Mouse (Mus musculus): Measurements from ENCODE around the gene 1190002N15Rik. TPM values are rescaled to one million over a fixed set of nuclear protein-coding genes. Genes with fewer than 3 reads are reported as not detected.

Gene 1190002N15Rik
- polyA plus RNA-seq, 1 experiment = 21.7 TPM

DNA sequence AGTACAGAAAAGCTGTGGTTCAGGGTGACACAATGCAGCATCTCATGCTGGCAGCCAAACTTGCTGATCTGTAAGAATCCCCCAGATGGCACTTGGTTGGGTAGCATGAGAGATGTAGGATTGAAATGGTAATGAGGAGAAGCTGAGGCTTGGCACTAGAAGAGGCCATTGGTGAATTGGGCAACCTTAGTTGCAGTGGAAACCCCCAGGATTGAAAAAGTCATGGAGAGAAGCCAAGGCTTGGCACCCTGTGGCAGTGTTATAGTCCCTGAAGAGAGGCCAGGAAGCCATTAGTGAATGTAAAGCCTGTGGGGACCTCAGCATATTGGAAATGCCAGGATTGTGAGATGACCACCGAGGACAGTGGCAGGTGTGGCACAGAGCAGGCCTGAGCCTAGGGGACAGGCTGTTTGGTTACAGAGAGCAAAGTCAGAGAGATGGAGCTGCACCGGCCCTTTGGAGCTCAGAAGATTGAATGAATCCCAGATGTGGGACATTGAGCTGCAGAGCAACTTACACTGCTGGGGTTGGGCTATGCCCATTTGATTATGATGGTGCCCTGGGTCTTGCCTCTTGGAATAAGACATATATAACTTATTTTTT, 12.7 kb upstream of the 1190002N15Rik start:
- TF ChIP-seq CTCF (IDR thresholded peaks at IDR 0.05; ENCODE audit: low read depth, low read length) (no peak), POLR2A (IDR thresholded peaks at IDR 0.05; ENCODE audit: borderline replicate concordance, low read depth, low read length) (no peak)
- Histone ChIP-seq H3K4me1 (ENCODE audit: control insufficient read depth, insufficient read depth, low read length) (no peaks in the 10 kb centered on the region), H3K4me3 (ENCODE audit: insufficient read depth, low read length) (no peak overlapping the region), H3K27ac (ENCODE audit: insufficient read depth, low read depth, low read length) (no peak overlapping the region)

DNA sequence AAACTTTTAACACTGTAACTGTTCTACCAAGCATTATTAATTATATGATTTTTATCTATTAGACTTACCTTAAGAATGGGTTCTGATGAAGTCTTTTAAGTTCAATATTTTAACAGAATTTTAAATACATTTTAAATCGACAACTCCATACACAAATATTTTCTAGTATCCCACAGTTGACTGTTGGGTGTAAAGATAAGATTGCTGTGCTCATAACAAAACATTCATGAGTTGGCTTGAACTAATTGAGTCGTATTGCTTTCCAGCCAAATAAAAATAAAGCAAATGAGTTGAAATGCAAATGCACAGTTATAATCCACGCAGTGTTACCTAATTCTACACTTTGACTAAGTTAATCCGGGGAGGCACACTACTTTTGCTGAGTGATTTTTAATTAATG, 6.0 kb upstream of the 1190002N15Rik start:
- H3K4me3 ChIP-seq (ENCODE audit: insufficient read depth, low read length) = no peak overlapping the region
- H3K4me1 ChIP-seq (ENCODE audit: control insufficient read depth, insufficient read depth, low read length) = peaks cover 9% of the 10 kb centered on the region
- no peak overlapping the region for H3K27ac ChIP-seq (ENCODE audit: insufficient read depth, low read depth, low read length)
- TF ChIP-seq CTCF (IDR thresholded peaks at IDR 0.05; ENCODE audit: low read depth, low read length) (no peak), POLR2A (IDR thresholded peaks at IDR 0.05; ENCODE audit: borderline replicate concordance, low read depth, low read length) (no peak)

DNA sequence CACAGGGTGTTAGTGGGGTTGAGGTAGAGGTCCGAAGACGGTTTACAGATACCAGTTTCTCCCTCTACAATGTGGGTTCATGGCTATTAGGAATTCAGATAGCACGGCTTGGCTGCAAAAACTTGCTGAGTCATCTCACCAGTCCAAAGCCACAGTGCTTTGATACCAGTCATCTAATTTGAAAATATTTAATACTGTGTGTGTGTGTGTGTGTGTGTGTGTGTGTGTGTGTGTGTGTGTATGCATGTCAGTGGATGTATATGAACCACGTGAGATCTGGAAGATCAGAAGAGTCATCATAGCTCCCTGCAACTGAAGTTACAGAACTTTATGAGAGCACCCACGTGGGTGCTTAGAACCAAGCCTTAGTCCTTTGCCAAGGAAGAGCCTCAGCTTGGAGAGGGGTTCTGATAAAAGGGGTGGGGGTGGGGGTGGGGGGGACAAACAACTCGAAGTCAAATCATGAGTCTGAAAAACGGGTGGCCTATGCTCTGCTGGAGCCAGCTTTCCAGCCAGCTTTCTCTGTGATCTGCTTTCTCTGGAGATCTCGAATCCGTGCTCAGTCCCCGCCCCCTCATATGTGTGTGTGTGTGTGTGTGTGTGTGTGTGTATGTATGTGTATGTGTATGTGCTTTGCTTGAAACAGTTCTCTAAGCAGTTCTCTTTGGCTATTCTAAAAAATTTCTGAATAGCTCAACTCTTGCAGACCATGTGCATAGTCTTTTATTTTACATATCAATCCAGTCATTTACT, 2.6 kb upstream of the 1190002N15Rik start:
- Histone ChIP-seq H3K4me3 (ENCODE audit: insufficient read depth, low read length) (no peak overlapping the region), H3K27ac (ENCODE audit: insufficient read depth, low read depth, low read length) (no peak overlapping the region), H3K4me1 (ENCODE audit: control insufficient read depth, insufficient read depth, low read length) (peaks cover 9% of the 10 kb centered on the region)
- TF ChIP-seq POLR2A (IDR thresholded peaks at IDR 0.05; ENCODE audit: borderline replicate concordance, low read depth, low read length) (no peak), CTCF (IDR thresholded peaks at IDR 0.05; ENCODE audit: low read depth, low read length) (no peak)

DNA sequence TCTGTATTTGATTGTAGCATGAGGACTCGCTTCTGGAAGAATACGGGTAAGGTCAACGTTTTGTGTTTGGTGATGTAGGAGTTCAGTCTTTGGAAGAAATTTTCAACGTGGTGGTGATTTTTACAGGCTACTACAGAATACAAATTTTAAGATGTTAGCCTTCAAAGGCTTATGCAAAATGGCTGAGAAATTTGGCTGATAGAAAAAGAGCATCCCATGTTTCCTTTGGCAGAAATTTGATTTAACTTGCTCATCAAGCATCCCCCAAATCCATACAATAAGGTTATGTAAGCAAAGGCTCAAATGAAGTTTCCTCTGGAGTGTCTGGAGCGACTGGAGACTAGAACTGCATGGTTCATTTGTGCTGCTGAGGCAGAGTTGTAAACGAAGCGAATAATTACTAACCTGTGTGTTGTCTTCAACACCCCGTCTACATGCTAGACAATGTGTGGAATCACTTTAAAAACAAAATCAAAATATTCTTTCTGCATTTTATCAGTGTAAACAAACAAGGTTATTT, 1.5 kb upstream of the 1190002N15Rik start:
- peak overlapping the region; percentile 11; the same call in 1 of the 2 replicates for H3K4me3 ChIP-seq (ENCODE audit: insufficient read depth, low read length)
- peaks cover 11% of the 10 kb centered on the region for H3K4me1 ChIP-seq (ENCODE audit: control insufficient read depth, insufficient read depth, low read length)
- H3K27ac ChIP-seq (ENCODE audit: insufficient read depth, low read depth, low read length) = no peak overlapping the region
- no peak for TF ChIP-seq CTCF (IDR thresholded peaks at IDR 0.05; ENCODE audit: low read depth, low read length)
- no peak for TF ChIP-seq POLR2A (IDR thresholded peaks at IDR 0.05; ENCODE audit: borderline replicate concordance, low read depth, low read length)

DNA sequence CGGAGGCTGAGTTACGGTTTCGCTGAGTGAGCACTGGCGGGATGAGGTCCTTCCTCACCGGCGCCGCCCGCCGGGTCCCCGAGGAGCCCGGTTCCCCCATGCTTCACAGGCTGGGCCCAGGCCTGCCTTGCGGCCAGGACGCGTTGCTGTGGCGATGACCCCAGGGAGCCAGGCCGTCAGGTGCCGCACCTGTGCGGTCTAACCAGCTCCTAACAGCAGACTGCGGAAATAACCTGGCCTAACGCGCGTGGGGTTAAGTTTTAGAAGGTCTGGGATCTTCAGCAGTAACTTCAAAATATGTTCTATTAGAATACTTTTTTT, 902 bp upstream of the 1190002N15Rik start:
- peak overlapping the region; percentile 35 for H3K27ac ChIP-seq (ENCODE audit: insufficient read depth, low read depth, low read length)
- H3K4me1 ChIP-seq (ENCODE audit: control insufficient read depth, insufficient read depth, low read length) = peaks cover 14% of the 10 kb centered on the region
- TF ChIP-seq POLR2A (IDR thresholded peaks at IDR 0.05; ENCODE audit: borderline replicate concordance, low read depth, low read length) = no peak
- TF ChIP-seq CTCF (IDR thresholded peaks at IDR 0.05; ENCODE audit: low read depth, low read length) = no peak
- peak overlapping the region; percentile 95 for H3K4me3 ChIP-seq (ENCODE audit: insufficient read depth, low read length)

DNA sequence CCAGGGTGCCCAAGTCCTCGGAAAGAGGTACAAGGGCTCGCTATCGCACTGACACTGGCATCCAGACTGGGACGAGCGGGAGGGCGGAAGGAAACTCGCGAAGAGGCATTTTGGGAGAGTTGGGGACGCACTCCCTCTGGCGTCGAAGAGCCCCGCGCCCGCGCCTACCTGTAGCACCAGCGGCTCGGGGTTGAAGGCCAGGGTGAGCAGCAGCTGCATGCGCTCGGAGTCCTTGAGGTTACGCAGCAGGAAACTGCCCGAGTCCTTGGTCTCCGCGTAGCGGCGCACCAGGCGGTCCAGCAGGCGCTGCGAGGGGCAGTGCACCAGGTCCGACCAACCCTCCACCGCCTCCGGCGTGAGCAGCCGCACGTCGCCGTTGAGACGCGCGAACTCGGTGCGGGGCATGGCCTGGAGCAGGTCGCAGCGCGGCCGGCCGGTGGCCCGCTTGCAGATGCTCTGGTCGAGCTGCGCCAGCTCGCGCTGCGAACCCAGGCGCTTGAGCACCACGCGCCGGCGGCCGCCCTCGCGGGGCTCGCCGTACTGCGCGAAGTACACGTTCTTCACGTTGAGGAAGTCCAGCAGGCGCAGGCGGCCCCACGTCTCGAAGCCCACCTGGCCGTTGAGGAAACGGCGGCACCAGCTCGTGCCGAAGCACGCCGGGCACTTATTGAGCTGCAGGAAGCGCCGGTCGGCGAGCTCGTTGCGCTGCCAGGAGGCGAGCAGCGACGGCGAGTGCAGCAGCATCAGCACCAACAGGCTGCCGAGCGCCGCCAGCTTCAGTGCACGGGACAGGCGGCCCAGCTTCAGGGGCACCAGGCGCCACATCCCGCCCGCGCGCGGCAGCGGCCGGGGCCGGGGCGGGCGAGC, 597 bp downstream of the 1190002N15Rik start:
- TF ChIP-seq POLR2A (IDR thresholded peaks at IDR 0.05; ENCODE audit: borderline replicate concordance, low read depth, low read length) (no peak), CTCF (IDR thresholded peaks at IDR 0.05; ENCODE audit: low read depth, low read length) (no peak)
- H3K4me3 ChIP-seq (ENCODE audit: insufficient read depth, low read length) = peak overlapping the region; percentile 95
- H3K27ac ChIP-seq (ENCODE audit: insufficient read depth, low read depth, low read length) = peak overlapping the region; percentile 74
- H3K4me1 ChIP-seq (ENCODE audit: control insufficient read depth, insufficient read depth, low read length) = peaks cover 22% of the 10 kb centered on the region

DNA sequence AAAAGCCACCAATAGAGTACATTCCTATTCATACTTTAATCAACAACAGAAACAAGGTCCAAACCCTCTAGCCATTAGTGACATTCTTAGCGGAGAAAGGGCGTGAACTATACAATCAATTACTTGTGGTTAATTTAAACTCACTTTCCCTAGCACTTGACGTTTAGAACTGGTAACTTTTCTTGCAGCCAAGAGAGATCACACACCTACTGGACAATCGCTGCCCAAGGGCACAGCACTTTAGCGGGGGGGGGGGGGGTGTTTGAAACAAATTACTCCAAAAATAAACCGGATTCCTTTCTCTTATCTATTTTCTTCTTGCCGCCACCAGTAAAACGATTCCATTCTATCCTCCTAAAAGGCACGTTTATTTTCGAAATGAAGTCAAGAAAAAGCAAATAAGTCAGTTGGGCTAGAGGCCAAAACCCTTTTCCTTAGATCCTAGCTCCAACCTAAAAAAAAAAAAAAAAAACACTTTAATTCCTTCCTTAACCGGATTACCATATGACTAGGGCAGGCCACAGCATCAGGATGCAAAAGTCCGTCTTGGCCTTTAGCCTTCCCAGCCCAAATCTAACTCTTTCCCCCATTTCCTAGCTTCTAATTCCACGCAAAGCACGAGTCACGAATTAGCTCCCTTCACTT, 1.5 kb downstream of the 1190002N15Rik start:
- Histone ChIP-seq H3K27ac (ENCODE audit: insufficient read depth, low read depth, low read length) (peak overlapping the region; percentile 74; the same call in 1 of the 2 replicates), H3K4me3 (ENCODE audit: insufficient read depth, low read length) (peak overlapping the region; percentile 95), H3K4me1 (ENCODE audit: control insufficient read depth, insufficient read depth, low read length) (peaks cover 25% of the 10 kb centered on the region)
- TF ChIP-seq CTCF (IDR thresholded peaks at IDR 0.05; ENCODE audit: low read depth, low read length) = no peak
- TF ChIP-seq POLR2A (IDR thresholded peaks at IDR 0.05; ENCODE audit: borderline replicate concordance, low read depth, low read length) = no peak

DNA sequence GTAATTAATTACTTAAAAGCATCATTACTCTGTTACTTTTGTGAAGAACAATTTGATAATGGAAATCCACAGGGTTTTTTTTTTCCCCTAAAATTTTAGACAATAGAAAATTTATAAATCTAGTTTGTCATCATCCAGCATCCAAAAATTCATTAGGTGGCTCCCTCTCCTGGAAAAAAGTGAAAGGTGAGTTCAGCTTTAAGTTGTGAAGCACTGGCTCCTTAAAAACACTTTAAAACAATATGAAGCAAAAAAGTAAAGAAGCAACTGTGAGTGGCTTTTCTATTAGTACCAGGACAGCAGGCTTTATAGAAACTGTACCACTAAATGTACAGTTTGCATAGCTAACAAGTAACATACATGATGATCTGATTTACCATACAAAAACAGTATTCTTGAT, 3.1 kb downstream of the 1190002N15Rik start:
- TF ChIP-seq POLR2A (IDR thresholded peaks at IDR 0.05; ENCODE audit: borderline replicate concordance, low read depth, low read length) (no peak), CTCF (IDR thresholded peaks at IDR 0.05; ENCODE audit: low read depth, low read length) (no peak)
- Histone ChIP-seq H3K4me3 (ENCODE audit: insufficient read depth, low read length) (no peak overlapping the region), H3K27ac (ENCODE audit: insufficient read depth, low read depth, low read length) (no peak overlapping the region), H3K4me1 (ENCODE audit: control insufficient read depth, insufficient read depth, low read length) (peaks cover 30% of the 10 kb centered on the region)

DNA sequence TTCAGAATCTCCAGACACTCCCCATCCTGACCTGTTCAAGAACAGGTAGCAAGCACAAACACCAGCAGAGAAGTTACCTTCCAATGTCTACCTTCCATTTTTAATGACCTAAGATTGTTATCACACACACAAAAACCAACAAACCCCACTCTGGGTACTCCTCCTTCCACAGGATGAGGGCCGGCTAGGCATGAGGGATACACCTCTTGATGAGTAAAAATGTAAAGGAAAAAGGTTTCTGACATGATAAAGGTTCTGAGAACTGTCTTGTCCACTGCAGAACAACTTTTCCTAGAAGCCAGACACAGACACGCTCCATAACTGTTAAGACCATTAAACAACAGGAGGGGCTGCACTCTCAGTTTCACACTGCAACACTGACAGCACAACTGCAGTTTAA, 3.7 kb downstream of the 1190002N15Rik start:
- no peak for TF ChIP-seq POLR2A (IDR thresholded peaks at IDR 0.05; ENCODE audit: borderline replicate concordance, low read depth, low read length)
- TF ChIP-seq CTCF (IDR thresholded peaks at IDR 0.05; ENCODE audit: low read depth, low read length) = no peak
- Histone ChIP-seq H3K27ac (ENCODE audit: insufficient read depth, low read depth, low read length) (no peak overlapping the region), H3K4me1 (ENCODE audit: control insufficient read depth, insufficient read depth, low read length) (peaks cover 28% of the 10 kb centered on the region)

More for the DNA sequence above, 3.7 kb downstream of the 1190002N15Rik start:
- H3K4me3 ChIP-seq (ENCODE audit: insufficient read depth, low read length) = no peak overlapping the region
